Mouse (Mus musculus) yolk sac, embryonic 10.5 days (tissue): ENCODE data around the gene Cop1.

Experiments
- DNase-seq: peaks from one replicate; pipeline ENCODE4 v3.0.0-alpha.2; 2017; ENCODE audit warnings: low spot score

The Cop1 gene

DNA sequence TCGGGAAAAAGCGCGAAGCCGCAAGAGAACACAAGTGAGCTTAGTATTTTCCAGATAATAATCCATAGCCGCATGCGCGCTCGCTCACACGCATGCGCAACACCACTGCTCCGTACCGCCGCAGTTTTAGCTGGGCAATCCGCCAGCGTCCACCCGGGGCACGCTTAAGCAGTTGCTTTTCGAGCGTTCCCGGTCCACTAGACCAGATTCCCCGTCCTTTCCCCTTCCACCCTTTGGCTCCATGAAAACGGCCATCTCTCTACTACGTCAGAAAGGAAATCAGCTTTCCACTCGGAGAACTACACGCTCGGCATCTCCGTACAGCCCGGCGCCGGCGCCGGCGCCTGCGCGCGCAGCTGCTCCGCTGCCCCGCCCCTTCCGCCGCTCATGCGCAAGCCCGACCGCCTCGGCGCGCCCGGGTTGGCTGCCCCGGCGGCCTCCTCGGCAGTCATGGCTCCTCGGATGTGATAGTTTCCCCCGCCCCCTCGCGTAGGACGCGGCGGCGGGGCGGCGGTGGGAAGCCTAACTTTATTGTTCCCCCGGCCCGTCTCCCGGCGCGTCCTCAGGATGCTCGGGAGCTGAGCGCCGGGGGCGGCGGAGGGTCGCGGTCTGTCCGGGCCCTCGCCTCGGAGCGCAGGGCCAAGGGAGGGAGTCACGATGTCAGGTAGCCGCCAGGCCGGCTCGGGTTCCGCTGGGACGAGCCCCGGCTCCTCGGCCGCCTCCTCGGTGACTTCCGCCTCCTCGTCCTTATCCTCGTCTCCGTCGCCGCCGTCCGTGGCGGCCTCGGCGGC is at the start of gene Cop1:
TSS of gene Cop1 (plus strand) at position 540 of the 791 bp plus-strand sequence.
- peak; percentile 91 for DNase-seq

DNA sequence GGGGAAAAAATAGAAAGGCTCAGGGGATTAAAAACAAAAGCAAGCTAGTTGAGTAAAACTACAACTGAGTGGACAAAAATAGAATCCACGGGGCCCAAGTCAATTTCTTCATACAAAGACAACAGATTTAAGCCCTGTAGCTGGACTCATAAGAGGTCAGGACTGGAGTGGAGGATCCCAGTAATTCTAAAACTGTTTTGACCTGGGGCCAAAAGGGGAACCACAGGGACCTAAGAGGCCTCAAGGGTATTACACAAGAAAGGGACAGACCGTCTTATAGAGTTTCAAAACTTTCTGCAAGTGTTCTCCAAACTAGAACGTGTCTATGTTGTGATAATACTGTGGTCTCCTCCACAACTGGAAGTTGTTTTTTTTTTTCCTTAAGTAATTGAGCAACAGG is 45.4 kb upstream of the Cop1 start:
- DNase-seq: no peak

DNA sequence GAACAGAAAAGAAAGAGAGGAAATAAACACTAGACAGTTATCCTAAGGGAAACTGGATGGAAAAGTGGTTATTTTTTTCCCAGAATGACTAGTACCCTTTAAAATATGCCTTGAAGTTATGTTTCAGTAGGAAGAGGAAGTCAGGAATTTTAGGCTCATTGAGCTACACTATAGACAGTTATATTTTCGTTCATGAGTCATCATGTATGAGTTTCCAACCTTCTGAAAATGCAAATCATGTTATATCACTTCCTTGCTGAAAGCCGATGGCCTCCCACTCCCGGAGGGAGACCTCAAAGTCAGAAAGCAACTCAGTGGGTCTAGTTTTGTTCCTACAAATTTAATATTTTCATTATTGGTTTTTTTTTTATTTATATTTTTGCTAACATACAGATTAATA is 33.5 kb upstream of the Cop1 start:
- DNase-seq: no peak

DNA sequence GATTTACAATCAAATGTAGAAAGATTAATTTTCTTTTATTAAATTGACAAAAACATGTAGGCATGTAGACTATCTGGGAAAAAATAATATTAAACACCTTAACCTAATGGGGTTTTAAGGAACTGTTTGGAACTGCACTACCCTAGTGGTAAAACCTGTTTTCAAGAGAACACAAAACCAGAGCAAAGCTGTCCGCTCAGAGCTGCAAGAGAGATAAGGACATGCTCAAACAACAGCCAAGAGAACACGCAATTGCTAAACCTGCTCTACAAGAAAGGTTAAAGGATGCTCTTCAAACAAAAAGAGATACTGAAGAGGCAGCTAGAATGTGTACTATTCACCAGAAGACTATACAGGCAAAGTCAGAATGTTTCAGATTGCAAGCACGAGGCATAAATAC is 32.5 kb upstream of the Cop1 start:
- DNase-seq: no peak

DNA sequence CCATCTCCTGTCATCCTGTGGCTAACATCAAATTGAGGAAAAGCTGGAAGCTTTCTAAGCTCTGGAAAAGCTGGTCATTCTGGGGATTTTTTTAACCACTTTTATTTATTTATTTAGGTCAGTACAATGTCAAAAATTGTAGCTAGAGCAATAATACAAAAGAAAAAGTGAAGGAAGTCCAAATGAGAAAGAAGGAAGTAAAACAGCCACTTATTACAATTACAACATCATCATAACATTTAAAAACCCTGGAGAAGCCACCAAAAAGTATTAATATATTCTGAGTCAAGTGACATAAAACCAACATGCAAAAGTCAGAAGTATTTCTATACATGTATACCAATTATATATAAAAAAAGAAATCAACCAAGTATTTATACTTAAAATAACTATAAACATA is 30.9 kb upstream of the Cop1 start:
- no peak for DNase-seq

DNA sequence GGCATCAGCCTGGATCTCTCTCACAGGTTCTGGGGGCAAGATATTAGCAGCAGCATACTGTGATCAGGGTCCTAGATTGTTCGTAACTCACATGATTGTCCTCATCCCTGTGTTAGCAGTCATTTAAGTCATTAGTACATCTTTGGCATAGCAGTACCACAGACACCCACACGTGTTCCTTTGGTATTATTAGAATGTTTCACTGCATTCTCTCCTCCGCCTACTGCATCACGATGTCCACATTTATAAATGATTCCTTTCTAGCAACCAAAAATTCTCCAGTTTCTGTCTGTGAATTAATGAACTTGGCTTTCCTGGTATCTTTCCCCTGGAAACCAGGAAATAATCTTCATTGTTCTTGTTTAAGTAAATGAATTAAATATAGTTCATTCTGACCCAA is 20.4 kb upstream of the Cop1 start:
- DNase-seq: no peak

DNA sequence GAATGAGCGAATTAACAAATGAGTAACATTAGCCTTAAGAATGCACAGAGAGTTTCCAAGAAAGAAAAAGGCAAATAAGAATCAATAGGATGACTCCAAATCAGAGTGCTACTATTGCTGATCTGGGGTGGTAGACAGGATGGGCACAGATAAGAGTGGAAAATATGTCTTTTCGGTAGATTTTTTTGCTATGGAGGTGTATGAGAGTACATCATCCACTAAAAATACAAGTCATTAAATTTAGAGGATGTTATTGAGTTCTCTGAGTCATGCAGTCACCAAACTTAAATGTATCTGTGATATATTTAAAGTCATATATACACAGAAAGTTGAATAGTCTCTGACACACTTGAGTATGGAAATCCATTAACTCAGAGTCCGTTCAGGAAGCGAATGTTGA is 14.7 kb upstream of the Cop1 start:
- DNase-seq: no peak

DNA sequence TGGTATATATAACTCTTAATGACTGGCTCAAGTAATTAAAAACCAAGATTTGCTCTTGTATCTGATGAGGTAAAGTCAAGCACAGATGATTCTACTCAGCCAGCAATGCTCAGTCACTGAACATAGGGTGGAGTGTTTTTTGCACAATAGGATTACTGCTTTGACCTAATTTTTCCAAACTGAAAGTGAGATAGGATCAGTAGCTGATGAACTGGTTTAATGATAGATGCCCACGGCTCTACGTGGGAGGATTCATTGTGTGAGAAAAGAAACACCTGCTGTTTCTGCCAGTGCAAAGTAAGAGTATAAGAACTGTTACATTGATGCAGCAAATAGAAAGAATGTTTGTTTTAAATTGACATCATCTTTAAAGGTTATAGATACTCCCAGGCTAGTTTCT is 10.1 kb upstream of the Cop1 start:
- no peak for DNase-seq

DNA sequence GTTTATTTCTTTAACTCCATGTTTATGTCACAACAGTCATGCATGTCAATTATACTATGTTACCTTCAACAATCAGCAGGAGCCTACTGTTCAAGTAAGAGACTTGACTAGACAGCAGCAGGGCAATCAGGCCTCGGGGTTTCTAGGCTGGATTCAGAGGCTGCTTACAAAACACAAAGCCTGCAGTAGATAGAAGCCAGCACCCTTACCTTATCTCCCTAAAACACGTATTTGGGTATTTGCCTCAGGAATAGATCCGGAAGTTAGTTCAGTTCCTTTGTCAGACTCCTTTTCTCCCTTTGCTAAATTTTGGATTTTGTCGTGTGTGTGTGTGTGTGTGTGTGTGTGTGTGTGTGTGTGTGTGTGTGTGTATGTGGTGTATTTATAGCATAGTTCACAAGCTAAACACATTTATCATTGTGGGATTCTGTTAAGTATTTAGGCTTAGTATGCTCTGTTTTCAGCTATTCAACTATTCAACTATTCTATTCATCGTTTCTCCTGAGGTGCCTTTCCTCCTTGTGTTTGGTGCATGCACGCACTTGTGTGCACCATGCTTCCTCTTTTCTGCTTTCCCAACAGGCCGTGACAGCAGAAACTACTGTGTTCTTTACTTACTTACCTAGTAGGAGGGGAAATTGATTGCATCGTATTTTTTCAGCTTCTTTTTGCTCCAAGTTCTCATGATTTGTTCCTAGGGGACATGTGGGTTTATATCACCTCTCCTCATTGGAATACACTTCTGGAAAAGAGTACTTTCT is 6.9 kb upstream of the Cop1 start:
- no peak for DNase-seq

DNA sequence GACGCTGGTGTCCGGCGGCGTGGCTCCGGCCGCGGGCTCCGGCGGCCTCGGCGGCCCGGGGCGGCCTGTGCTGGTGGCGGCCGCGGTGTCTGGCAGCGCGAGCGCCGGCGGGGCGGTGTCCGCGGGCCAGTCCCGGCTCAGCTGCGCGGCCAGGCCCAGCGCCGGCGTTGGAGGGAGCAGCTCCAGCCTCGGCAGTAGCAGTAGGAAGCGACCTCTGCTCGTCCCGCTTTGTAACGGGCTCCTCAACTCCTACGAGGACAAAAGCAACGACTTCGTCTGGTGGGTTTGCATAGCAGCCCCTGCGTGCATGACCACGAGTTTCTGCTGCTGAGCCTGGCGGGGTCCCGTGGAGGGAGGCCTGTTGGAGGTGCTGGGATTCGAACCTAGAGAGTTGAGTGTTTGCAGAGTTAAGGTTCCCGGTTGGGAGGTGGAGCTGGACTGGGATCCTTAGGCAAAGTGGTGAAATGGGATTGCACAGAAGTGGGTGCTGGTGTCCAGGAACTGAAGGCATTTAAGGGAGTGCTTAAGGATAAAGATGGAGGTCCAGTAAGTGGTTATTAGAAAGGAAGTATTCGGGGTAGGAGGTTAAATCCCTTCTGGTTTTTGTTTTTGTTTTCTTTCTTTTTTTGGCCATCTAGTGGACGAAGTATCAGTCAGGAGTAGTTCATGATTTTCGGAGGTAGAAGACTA is 597 bp downstream of the Cop1 start:
- DNase-seq: peak; percentile 49

DNA sequence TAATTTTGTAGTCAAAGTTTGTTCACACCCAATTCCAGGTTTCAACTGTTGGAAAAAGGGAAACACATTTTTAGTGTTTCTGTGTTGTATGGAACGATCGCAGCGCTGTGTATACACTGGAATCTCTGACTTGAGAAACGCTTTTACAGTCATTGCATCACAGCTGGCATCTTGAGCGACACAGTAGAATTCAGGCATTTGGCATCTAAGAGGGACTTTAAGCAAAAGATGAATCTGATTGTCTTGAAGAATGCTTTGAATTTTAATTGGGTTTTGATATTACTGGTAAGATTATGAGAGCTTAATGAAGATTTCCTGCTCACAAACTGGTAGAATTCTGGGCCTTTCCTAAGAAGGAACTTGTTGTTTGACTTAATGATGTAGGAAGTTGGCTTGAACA is 1.3 kb downstream of the Cop1 start:
- no peak for DNase-seq

DNA sequence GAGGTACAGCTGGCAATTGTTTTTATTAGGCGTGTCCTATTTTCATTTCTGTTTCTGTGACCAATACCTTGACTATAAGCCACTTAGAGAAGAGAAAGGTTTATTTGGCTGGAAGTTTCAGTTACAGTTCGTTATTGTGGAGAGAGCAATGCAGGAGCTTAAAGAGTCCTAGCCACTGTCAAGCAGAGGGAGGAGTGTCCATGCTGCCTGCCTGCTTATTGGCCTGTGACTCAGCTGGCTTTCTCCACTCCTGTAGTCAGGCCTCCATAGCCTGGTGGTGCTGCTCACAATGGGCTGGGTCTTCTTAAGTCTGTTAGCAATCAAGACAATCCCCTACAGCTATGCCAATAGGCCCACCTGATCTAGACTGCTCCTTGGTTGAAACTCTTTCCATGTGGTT is 2.4 kb downstream of the Cop1 start:
- DNase-seq: no peak

DNA sequence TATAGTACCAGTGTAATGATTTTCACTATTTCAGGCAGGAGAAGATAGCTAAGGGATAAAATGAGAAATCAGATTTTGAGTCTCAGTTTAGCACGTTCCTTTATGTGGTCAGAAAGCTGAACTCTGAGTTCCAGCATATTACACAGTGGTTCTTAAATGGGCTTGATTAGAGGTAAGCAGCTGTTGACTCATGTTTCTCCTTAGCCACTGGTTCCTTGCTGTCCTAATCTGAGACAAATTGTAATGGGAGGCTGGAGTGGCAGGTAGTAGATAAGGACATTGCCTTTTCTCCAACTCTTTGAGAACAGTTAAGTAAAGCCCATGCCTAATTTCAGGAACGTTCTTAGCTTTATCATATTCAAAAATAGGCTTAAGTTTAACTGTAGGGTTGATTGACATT is 3.6 kb downstream of the Cop1 start:
- DNase-seq: no peak

DNA sequence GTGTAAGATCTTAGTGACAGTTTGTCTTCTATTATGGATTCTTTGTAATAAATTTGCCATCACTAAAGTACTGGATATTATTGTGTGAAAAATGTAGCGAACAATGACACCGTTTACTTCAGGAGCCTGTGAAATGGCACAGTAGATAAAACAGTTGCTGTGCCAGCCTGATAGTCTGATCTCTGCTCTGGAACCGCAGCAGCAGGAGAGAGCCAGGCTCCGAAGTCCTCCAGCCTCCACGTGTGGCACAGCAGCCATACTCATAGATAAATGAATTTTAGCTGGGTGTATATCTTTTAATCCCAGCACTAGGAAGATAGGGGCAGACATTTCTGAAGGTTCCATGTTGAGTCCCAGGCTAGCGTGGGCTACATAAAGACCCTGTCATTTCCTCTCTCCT is 6.0 kb downstream of the Cop1 start:
- DNase-seq: no peak

DNA sequence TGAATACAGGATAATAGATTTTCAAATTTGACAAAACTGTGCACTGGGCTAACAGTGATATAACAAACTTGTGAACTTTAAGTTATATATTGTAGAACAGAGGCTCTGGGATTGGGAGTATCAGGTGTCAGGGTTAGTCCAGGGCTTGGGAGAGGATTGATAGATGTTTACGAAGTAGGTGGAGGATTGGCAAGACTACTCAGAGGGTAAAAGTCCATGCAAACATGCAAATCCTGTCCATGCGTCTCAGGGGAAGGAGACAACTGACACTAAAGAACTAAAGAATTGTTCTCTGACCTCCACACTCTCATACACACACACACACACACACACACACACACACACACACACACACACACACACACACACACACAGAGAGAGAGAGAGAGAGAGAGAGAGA is 18.2 kb downstream of the Cop1 start:
- DNase-seq: peak; percentile 71

DNA sequence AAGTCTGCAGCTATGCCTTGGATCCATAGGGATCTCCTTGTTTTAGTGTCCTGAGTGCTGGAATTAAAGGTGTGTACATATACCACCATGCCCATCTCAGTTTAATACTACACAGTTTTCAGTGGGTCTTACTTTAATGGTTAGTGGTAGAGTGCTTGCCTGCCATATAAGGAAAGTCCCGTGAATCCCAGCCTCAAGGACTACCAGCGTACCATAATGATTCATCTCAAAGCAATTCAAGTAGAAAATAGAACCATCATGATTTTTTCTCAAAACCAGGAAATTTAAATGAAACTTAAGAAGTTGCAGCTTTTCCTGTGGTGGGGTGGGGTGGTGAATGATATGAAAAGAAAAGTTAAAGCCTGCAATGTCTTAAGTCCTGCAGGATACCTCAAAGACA is 21.0 kb downstream of the Cop1 start:
- no peak for DNase-seq

DNA sequence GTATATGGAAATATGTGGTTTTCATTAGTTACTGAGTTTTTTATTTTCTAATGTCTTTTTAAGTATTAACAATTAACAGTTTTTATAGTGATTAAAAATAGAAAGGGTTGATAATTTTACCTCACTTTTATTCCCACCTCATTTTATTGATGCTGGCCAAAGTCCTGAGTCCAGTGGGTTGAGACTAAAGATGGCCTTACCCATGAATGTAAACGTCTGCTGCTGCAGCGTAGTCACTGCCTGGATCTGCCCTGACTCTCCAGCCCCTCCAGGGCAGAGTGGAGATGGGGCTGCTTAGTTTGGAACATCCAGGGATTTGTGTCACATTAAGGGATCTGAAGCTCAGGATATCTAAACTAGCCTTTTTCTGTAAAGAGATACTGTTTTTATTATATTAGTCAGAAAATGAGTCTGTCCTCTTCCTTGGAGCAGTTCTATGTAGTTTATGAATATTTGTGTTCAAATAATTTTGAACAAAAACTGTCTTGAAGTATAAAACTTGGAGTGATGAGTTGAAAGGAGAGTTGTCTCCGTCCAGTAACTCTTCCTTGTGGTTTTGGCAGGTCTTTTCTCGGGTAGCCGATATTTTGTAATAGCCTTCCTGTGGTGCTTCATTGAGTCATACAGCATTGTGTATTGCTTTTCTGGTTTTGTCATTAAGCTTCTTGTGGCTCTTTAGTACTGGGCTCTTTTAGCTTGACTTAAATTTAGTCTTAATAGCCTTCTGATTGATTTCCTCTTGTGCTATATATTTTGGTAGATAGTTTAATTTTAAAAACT is 23.0 kb downstream of the Cop1 start:
- DNase-seq: no peak

DNA sequence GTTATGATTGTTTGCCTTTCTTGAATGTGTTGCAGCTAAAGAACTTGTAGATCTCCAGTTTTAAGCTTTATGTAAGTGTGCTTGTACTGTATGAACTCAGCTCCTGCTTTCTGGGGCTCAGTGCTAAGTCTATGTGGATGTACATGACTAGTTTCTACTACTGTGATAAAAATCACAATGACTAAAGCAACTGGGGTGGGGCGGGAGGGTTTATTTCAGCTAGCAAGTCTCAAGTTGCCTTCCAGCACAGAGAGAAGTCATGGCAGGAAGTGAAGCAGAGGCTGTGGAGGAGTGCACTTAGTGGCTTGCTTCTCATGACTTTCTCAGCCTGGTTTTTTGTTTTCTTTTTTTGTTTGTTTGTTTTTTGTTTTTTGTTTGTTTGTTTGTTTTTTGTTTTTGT is 24.4 kb downstream of the Cop1 start:
- no peak for DNase-seq

DNA sequence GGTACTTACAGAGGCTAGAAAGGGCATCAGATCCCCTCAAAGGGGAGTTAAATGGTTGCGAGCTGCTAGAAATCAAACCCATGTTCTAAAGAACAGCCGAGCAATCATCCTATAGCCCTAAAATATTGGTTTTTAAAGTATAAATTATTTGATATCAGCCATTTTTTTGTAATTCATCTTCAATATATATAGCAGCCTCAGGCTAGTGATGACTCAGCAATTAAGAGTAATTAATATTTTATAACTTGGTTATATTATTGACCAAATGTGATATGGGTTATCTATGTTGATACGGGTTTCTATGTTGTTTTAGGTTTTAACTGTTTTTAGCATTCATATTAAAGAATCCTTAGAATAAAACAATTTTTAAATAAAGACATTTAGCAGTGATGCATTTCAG is 31.7 kb downstream of the Cop1 start:
- DNase-seq: no peak

DNA sequence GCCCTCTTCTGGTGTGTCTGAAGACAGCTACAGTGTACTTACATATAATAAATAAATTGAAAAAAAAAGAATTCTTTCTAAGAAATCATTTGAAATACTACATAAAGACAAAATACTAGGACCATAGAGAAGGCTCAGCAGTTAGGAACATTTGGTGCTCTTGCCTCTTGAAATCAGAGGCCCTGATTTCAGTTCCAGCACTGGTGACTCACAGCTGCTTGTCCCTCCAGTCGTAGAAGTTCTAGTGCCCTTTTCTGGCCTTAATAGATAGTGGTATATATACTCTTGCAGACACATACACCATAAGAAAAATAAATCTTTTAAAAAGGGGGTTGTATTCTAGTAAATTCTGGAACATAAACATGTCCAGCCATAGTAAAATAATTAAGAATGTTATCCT is 48.0 kb downstream of the Cop1 start:
- DNase-seq: no peak

DNA sequence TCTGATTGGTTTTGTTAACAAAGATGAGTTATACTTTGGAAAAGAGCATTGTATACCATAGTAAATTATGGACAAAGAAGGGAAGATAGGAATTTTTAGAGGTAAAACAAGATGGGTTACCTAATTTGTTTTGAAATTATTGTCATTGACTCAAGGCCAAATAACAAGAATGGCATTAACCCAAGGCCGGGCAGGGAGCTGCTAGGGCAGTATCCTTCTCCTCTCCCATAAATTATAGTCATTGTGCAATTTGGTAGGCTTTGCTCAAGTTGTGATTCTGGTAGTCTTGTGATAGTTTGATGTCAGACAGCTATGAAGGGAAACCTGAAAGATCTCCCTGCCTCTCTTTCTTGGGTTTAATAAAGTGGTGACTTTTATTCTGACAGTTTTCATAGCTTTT is 49.7 kb downstream of the Cop1 start:
- DNase-seq: no peak

DNA sequence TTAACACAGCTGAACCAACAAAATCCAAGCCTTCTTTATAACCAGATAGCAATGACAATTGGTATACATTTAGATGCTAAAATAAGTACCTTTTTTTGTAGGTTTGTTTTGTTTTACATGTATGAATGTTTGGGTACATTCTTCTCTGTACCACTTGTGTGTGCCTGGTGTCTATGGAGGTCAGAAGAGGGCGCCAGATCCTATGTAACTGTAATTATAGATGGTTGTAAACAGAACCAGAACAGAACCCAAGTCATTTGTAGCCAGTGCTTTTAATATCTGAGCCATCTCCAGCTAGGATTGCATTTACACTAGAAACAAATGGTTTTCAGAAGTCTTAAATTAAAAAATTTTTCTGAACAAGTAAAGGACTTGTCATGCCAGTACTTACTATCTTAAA is 54.7 kb downstream of the Cop1 start:
- no peak for DNase-seq
